Mouse (Mus musculus) kidney, embryonic 15.5 days (tissue): ENCODE measurements at regions not wholly inside any gene's neighbourhood (a gene's known extent, or its start where the extent isn't known, plus 50 kb on each side); places are given as distances from the start of the nearest gene placed in this dataset.

Source experiments
- ATAC-seq: fragments of 200-750 bp; cut with Nextera tagmentation; replicated peaks from 2 replicates; pipeline ENCODE4 v1.8.0; 2017; ENCODE audit warnings: moderate TSS enrichment; ENCODE audit not compliant: low FRiP score
- H3K27ac ChIP-seq: fragments of 300-500 bp; sonication (generic); 2 replicates; pipeline ENCODE4 v1.5.1; 2015; ENCODE audit warnings: mild to moderate bottlenecking, inconsistent platforms
- H3K27me3 ChIP-seq: fragments of 300-500 bp; sonication (generic); 2 replicates; pipeline ENCODE4 v1.6.1; 2015; ENCODE audit warnings: inconsistent platforms
- H3K36me3 ChIP-seq: fragments of 300-500 bp; sonication (generic); 2 replicates; pipeline ENCODE4 v1.6.1; 2015; ENCODE audit warnings: inconsistent platforms
- H3K4me1 ChIP-seq: fragments of 300-500 bp; sonication (generic); 2 replicates; pipeline ENCODE4 v1.6.1; 2015; ENCODE audit warnings: inconsistent platforms
- H3K4me2 ChIP-seq: fragments of 300-500 bp; sonication (generic); 2 replicates; pipeline ENCODE4 v1.6.1; 2015; ENCODE audit warnings: moderate library complexity, mild to moderate bottlenecking, inconsistent platforms
- H3K4me3 ChIP-seq: fragments of 300-500 bp; sonication (generic); replicated peaks from 2 replicates; pipeline ENCODE4 v1.5.1; 2015; ENCODE audit warnings: mild to moderate bottlenecking, inconsistent platforms
- H3K9ac ChIP-seq: fragments of 300-500 bp; sonication (generic); 2 replicates; pipeline ENCODE4 v1.6.1; 2015; ENCODE audit warnings: mild to moderate bottlenecking, inconsistent platforms
- H3K9me3 ChIP-seq: fragments of 300-500 bp; sonication (generic); replicated peaks from 2 replicates; pipeline ENCODE4 v1.6.1; 2016; ENCODE audit warnings: inconsistent platforms
- WGBS: fragments of 180-500 bp; shearing (Covaris S2); methylation state at CpG from one replicate; pipeline ENCODE4 v1.1.7; 2015; ENCODE audit warnings: mixed read lengths; 5-methylcytosine and 5-hydroxymethylcytosine counted together

DNA sequence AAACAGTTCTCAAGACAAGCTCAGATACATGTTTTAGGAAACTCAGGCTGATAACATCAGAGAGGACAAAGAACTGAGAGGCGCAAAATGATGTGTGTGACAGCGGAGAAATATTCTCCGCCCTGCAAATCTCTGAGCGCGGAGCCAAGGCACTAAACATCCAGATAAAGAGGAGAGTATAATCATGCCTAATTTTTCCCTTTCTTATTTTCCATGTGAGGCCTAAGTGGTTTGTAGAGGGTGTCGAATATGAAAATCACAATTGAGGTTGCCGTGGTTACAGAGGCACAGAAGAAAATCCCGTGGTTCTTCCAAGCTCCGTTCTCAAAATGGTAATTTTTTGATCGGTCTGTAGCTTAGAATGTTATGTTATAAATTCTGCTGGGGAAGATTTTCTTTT lies 272.6 kb upstream of the Syt1 start:
- Histone ChIP-seq H3K36me3 (no peaks in the 10 kb centered on the region), H3K4me3 (no peak overlapping the region), H3K4me2 (no peak overlapping the region), H3K9ac (no peak overlapping the region), H3K9me3 (no peaks in the 10 kb centered on the region), H3K4me1 (no peaks in the 10 kb centered on the region), H3K27ac (no peak overlapping the region), H3K27me3 (no peaks in the 10 kb centered on the region)
- WGBS, result 91% methylated on average over 10 of the region's 10 CpGs
- ATAC-seq, result no peak

DNA sequence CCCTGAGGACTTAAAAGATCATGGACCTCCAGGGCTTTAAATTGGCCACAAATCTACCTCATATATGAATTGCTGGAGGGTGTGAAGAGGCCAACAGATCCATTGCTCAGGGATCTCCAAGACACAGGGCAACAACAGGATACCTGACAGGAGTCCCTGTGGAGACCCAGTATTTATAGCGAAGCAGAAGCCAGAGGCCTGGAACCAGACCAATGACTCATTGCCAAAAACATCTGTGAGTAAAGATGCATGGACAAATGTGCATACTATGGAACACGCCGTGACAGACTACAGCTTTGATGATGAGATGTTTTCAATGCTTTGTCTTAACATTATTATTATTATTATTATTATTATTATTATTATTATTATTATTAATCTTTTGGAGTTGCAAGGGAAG lies 239.0 kb upstream of the Syt1 start:
- no peak for ATAC-seq
- no peak overlapping the region for H3K4me3 ChIP-seq
- H3K36me3 ChIP-seq, result no peaks in the 10 kb centered on the region
- WGBS, result 82% methylated on average over 3 of the region's 3 CpGs
- no peaks in the 10 kb centered on the region for H3K9me3 ChIP-seq
- H3K27me3 ChIP-seq, result no peaks in the 10 kb centered on the region
- H3K27ac ChIP-seq, result no peak overlapping the region
- H3K4me1 ChIP-seq, result no peaks in the 10 kb centered on the region
- H3K9ac ChIP-seq, result no peak overlapping the region
- no peak overlapping the region for H3K4me2 ChIP-seq

DNA sequence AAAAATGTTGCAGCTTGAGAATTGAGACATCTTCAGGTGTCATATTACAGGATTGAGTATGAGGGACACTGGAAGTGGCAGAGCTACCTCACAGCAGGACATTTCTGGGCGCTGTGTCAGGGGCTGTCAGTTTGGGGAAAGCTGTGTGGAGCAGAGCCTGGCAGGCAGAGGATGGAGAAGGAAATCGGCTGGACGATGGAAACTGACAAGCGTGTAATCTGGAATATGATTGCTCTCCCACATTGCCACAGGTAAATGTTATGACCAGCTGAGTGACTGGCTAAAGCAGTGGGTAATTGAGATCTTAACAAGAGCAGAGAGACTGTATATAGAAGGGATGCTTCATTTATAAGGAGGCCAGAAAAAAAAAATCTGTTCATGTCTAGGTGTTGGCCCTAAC lies 235.5 kb upstream of the Syt1 start:
- H3K4me2 ChIP-seq, result no peak overlapping the region
- no peak overlapping the region for H3K9ac ChIP-seq
- no peak overlapping the region for H3K4me3 ChIP-seq
- no peak overlapping the region for H3K27ac ChIP-seq
- no peaks in the 10 kb centered on the region for H3K36me3 ChIP-seq
- 71% methylated on average over 4 of the region's 4 CpGs for WGBS
- H3K27me3 ChIP-seq, result no peaks in the 10 kb centered on the region
- no peaks in the 10 kb centered on the region for H3K9me3 ChIP-seq
- no peaks in the 10 kb centered on the region for H3K4me1 ChIP-seq
- ATAC-seq, result no peak

DNA sequence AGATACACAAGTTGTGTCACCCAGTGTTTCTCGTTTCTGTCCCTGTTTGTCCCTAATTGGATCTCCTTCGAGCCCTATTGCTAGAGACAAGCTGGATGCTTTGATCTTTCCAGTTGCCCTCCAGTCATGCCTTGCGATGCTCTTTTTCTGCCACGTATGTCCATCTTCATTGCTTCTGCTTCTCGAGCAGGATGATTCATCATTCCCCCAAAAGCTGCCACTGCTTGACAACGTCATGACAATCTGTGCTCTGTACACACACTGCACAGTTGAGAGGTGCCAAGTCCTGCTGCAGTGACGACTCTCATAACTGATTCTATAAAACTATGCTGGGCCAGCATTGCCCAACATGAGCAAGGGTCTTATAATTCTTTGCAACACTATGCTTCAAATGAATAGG lies 226.2 kb upstream of the Syt1 start:
- ATAC-seq, result no peak
- no peak overlapping the region for H3K4me3 ChIP-seq
- no peaks in the 10 kb centered on the region for H3K36me3 ChIP-seq
- H3K9ac ChIP-seq, result no peak overlapping the region
- no peak overlapping the region for H3K27ac ChIP-seq
- no peaks in the 10 kb centered on the region for H3K9me3 ChIP-seq
- no peak overlapping the region for H3K4me2 ChIP-seq
- WGBS, result 82% methylated on average over 7 of the region's 7 CpGs
- H3K27me3 ChIP-seq, result no peaks in the 10 kb centered on the region
- H3K4me1 ChIP-seq, result no peaks in the 10 kb centered on the region

DNA sequence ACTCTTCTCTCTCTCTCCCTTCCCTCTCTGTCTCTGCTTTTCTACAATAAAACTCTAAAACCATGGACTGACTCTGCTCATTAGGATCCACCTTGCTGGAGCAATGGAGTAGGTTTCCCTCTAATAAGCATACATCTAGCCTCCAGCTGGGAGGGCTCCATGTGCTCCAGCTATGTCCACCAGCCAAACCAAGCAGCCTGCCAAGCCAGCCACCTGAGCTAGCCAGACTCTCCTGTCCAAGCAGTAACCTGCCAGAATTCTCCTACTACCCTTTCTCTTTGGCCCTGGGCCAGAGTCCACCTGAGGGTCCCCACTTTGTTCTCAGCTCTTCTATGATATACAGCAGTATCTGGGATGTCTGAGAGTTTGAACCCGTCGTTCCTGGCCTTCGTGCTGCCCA lies 216.2 kb upstream of the Syt1 start:
- H3K36me3 ChIP-seq, result no peaks in the 10 kb centered on the region
- H3K4me1 ChIP-seq, result no peaks in the 10 kb centered on the region
- H3K4me3 ChIP-seq, result no peak overlapping the region
- H3K4me2 ChIP-seq, result no peak overlapping the region
- no peak overlapping the region for H3K9ac ChIP-seq
- H3K9me3 ChIP-seq, result no peaks in the 10 kb centered on the region
- H3K27ac ChIP-seq, result no peak overlapping the region
- ATAC-seq, result no peak
- no peaks in the 10 kb centered on the region for H3K27me3 ChIP-seq
- WGBS, result 95% methylated on average over 3 of the region's 3 CpGs

DNA sequence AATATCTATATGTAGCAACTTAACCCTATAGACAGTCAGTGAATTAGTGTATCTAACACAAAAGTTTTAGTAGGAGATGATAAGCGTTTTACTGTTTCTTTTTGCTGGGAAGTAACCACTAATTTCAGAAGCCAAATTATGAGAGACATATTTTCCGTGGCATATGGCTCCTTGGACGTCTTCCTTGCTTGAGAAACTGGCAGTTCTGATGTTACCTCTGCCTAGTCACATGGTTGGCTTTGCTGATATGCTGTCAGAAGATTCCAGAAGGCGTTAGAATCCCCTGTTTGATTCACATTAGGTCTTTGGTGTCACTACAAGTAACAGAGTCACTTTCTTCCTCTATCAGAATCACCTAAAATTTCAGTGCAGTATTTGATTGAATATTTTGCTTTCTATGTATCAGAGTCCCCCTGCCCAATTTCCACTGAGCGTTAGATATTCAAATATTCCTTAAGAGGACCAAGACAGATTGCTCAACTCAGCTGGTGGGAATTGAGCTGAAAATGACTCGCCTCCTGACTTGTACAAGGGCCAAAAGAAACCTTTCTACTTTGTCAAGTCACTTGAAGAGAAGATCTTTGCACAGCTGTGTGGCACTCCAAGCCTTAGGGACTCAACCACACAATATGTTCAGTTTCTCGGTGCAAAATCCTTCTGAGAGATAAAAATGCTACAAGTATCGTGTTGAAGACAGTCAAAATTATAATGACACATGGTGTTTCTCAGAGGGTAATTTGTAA lies 178.2 kb upstream of the Syt1 start:
- WGBS, result 71% methylated on average over 8 of the region's 8 CpGs
- ATAC-seq, result no peak
- no peaks in the 10 kb centered on the region for H3K9me3 ChIP-seq
- H3K27ac ChIP-seq, result no peak overlapping the region
- H3K9ac ChIP-seq, result no peak overlapping the region
- H3K36me3 ChIP-seq, result no peaks in the 10 kb centered on the region
- no peak overlapping the region for H3K4me3 ChIP-seq
- no peak overlapping the region for H3K4me2 ChIP-seq
- H3K4me1 ChIP-seq, result no peaks in the 10 kb centered on the region
- no peaks in the 10 kb centered on the region for H3K27me3 ChIP-seq

DNA sequence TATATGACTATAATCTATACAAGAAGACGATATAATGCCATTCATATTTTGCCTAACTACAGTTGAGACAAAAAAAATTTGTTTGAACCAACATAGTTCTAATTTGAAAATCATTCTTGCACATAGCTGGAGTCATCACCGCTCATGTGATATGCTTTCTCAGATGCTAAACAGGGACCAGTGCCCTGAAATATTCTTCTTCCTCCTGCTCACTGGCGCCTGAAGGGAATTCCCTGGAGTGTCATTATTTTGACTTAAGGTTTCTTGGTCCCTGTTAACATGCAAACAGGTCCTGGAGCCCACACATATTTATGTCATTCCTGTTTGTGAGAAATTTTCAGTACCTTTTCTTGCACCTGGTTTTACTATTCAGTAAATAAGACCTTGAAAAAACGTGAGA lies 177.5 kb upstream of the Syt1 start:
- WGBS, result 60% methylated on average over 4 of the region's 4 CpGs
- Histone ChIP-seq H3K27ac (no peak overlapping the region), H3K9me3 (no peaks in the 10 kb centered on the region), H3K27me3 (no peaks in the 10 kb centered on the region), H3K4me1 (no peaks in the 10 kb centered on the region), H3K4me3 (no peak overlapping the region), H3K36me3 (no peaks in the 10 kb centered on the region), H3K4me2 (no peak overlapping the region), H3K9ac (no peak overlapping the region)
- ATAC-seq, result no peak

DNA sequence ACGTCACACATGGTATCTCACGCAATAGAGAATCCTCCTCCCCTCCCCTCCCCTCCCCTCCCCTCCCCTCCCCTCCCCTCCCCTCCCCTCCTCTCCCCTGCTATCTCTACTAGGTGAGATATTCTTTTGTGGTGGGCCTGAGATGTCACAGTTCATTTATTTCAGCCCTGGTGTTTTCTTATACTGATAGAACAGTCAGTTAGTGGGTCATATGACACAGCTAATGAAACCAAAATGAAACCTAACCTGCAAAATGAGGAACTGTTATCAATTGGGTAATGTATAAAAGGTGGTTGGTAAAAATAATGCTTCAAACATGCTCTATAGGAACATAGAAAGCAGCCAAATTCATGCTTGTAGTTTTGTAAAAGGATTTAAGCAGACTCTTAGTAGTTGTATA lies 174.5 kb upstream of the Syt1 start:
- Histone ChIP-seq H3K27ac (no peak overlapping the region), H3K27me3 (no peaks in the 10 kb centered on the region), H3K9me3 (no peaks in the 10 kb centered on the region), H3K9ac (no peak overlapping the region), H3K4me1 (no peaks in the 10 kb centered on the region), H3K4me3 (no peak overlapping the region), H3K4me2 (no peak overlapping the region), H3K36me3 (no peaks in the 10 kb centered on the region)
- WGBS, result 61% methylated on average over 2 of the region's 2 CpGs
- ATAC-seq, result no peak

DNA sequence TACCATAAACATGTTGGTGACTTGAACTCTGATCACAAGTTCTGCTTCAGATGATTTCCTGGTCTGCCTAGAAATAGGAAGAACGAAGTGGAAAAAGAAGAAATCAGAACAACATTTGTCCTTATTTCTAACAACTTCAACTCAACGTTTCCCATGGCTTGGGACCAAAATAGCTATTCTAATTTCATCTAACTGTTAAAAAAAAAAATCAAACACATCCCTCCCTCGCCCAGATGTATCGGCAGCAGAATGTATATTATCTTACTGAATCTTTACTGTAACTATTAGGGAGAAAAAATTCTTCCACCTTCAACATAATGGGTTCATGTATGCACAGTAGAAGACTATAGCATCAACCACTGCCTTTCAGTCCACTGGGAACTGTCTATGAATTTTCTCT lies 169.7 kb upstream of the Syt1 start:
- H3K4me3 ChIP-seq, result no peak overlapping the region
- H3K4me1 ChIP-seq, result no peaks in the 10 kb centered on the region
- H3K27ac ChIP-seq, result no peak overlapping the region
- whole genome bisulfite sequencing, result 85% methylated on average over 4 of the region's 4 CpGs
- no peaks in the 10 kb centered on the region for H3K36me3 ChIP-seq
- no peak for ATAC-seq
- H3K9ac ChIP-seq, result no peak overlapping the region
- no peaks in the 10 kb centered on the region for H3K9me3 ChIP-seq
- H3K4me2 ChIP-seq, result no peak overlapping the region
- H3K27me3 ChIP-seq, result no peaks in the 10 kb centered on the region

DNA sequence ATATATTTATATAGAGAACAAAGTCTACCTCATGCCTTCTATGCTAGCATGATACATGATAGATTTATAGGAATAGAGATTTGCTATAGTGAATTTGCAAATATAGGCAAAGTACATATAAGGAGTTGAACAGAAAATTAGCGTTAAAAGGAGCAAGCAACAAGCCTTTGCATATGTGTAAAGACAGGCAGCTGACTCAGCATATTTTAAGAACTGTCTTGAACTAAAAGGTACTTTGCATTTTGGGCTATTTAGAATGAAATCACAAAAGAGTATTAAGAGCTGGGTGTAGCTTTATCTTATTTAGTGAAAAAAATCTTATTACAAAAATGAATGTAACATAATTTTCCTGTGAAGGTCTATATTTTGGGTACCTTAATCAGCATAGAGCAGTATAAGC lies 149.9 kb upstream of the Syt1 start:
- no peak for ATAC-seq
- 89% methylated on average over 1 of the region's 1 CpGs for WGBS
- Histone ChIP-seq H3K4me1 (no peaks in the 10 kb centered on the region), H3K4me2 (no peak overlapping the region), H3K36me3 (no peaks in the 10 kb centered on the region), H3K27me3 (no peaks in the 10 kb centered on the region), H3K9me3 (no peaks in the 10 kb centered on the region), H3K27ac (no peak overlapping the region), H3K4me3 (no peak overlapping the region), H3K9ac (no peak overlapping the region)

DNA sequence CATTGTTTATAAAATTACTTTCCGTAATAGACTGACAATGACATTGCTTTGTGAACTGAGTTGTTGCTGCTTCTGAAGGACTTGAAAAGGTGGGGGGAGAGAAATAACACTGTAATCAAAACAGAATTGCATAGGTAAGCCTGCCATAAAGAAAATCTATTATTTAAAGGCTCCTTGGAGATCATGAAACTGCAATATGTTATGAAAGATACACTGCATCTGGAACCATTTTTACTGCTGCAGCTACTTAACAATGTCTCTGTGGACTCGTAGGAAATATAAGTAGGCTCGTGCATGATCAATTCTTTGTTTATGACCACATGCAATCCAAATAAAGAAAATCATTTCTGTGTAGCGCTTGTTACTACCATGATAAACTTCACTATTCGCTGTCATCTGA lies 145.0 kb upstream of the Syt1 start:
- H3K4me2 ChIP-seq, result no peak overlapping the region
- no peak for ATAC-seq
- WGBS, result 84% methylated on average over 5 of the region's 5 CpGs
- no peak overlapping the region for H3K9ac ChIP-seq
- no peaks in the 10 kb centered on the region for H3K4me1 ChIP-seq
- H3K27ac ChIP-seq, result no peak overlapping the region
- H3K36me3 ChIP-seq, result no peaks in the 10 kb centered on the region
- no peaks in the 10 kb centered on the region for H3K9me3 ChIP-seq
- H3K4me3 ChIP-seq, result no peak overlapping the region
- no peaks in the 10 kb centered on the region for H3K27me3 ChIP-seq

DNA sequence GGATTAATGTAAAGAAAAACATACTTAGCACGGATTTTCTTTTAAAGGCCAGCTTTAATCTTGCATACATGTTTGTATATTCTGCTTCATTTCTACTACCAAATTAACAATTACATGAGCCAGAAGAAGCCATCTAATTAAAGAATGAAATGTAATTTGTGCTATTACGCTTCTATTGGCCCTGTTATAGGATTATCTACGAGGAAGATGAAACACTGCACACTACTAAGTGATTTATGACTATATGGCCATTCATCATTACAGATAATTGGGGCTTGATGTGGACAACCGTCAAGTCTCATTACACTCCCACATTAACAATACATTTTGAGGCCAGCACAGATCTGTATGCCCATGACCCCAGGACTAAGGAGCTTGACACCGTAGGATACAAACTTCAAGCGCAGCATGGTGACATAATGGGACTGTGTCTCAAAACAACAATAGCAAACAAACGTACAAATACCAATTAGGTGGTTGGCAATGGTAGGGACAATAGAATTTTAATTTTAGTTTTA lies 129.7 kb upstream of the Syt1 start:
- Histone ChIP-seq H3K4me1 (no peaks in the 10 kb centered on the region), H3K36me3 (no peaks in the 10 kb centered on the region), H3K27ac (no peak overlapping the region), H3K27me3 (no peaks in the 10 kb centered on the region), H3K9ac (no peak overlapping the region), H3K4me2 (no peak overlapping the region), H3K4me3 (no peak overlapping the region), H3K9me3 (no peaks in the 10 kb centered on the region)
- no peak for ATAC-seq
- WGBS, result 67% methylated on average over 7 of the region's 7 CpGs
